Mouse (Mus musculus) erythroblast, embryonic 14.5 days (primary cell): Measurements from ENCODE around the gene Kansl3. TPM values are rescaled to one million over a fixed set of nuclear protein-coding genes. Genes with fewer than 3 reads are reported as not detected.

ENCODE experiments used
- H3K27me3 ChIP-seq: 2 replicates; pipeline ENCODE4 v1.6.1; 2012; ENCODE audit warnings: inconsistent platforms; ENCODE audit not compliant: control insufficient read depth
- H3K36me3 ChIP-seq: 2 replicates; pipeline ENCODE4 v1.6.1; 2012; ENCODE audit warnings: mild to moderate bottlenecking, inconsistent platforms; ENCODE audit not compliant: control insufficient read depth
- H3K4me1 ChIP-seq: 2 replicates; pipeline ENCODE4 v1.6.1; 2012; ENCODE audit warnings: inconsistent platforms; ENCODE audit not compliant: control insufficient read depth
- H3K4me3 ChIP-seq: replicated peaks from 2 replicates; pipeline ENCODE3; 2012; ENCODE audit warnings: moderate library complexity, mild to moderate bottlenecking, inconsistent platforms
- H3K9me3 ChIP-seq: 2 replicates; pipeline ENCODE4 v1.6.1; 2012; ENCODE audit warnings: low read length, inconsistent platforms, mixed read lengths; ENCODE audit not compliant: control insufficient read depth
- GATA1 ChIP-seq: IDR thresholded peaks from 2 replicates; pipeline ENCODE4 v1.6.1; 2012; ENCODE audit warnings: low read length, inconsistent platforms, mixed read lengths
- TAL1 ChIP-seq: IDR thresholded peaks from 3 replicates; pipeline ENCODE4 v1.6.1; 2012; ENCODE audit warnings: low read length, inconsistent platforms, mixed read lengths
- polyA plus RNA-seq: library from polyadenylated mRNA; stranded (reverse); fragments of >175 nt; gene quantifications from 2 replicates; pipeline ENCODE4 v1.2.3, GENCODE M21; 2012

The Kansl3 gene
- polyA plus RNA-seq, 1 experiment, result 1.1 TPM

- TF ChIP-seq TAL1 (no peak), GATA1 (no peak)
- H3K27me3 ChIP-seq, result peaks cover 90% of the 10 kb centered on the region
These were observed 69.3 kb downstream of the Kansl3 start for GRCm38 (mm10) chr1:36299676-36300075.

GRCm38 (mm10) chr1:36299126-36299525 lies 69.9 kb downstream of the Kansl3 start:
- Histone ChIP-seq H3K36me3 (no peaks in the 10 kb centered on the region), H3K9me3 (no peaks in the 10 kb centered on the region), H3K4me1 (no peaks in the 10 kb centered on the region), H3K4me3 (no peak overlapping the region), H3K27me3 (peaks cover 84% of the 10 kb centered on the region)
- TF ChIP-seq TAL1, result no peak
- TF ChIP-seq GATA1, result no peak

More at GRCm38 (mm10) chr1:36299676-36300075, 69.3 kb downstream of the Kansl3 start:
- Histone ChIP-seq H3K9me3 (no peaks in the 10 kb centered on the region), H3K4me1 (no peaks in the 10 kb centered on the region), H3K4me3 (no peak overlapping the region), H3K36me3 (no peaks in the 10 kb centered on the region)

GRCm38 (mm10) chr1:36298107-36298506 lies 70.9 kb downstream of the Kansl3 start:
- Histone ChIP-seq H3K36me3 (no peaks in the 10 kb centered on the region), H3K4me1 (no peaks in the 10 kb centered on the region), H3K4me3 (no peak overlapping the region), H3K27me3 (peaks cover 76% of the 10 kb centered on the region), H3K9me3 (no peaks in the 10 kb centered on the region)
- TF ChIP-seq GATA1 (no peak), TAL1 (no peak)

- Histone ChIP-seq H3K9me3 (no peaks in the 10 kb centered on the region), H3K4me1 (no peaks in the 10 kb centered on the region), H3K27me3 (peaks cover 61% of the 10 kb centered on the region), H3K4me3 (no peak overlapping the region), H3K36me3 (no peaks in the 10 kb centered on the region)
- no peak for TF ChIP-seq TAL1
- no peak for TF ChIP-seq GATA1
These were observed 72.4 kb downstream of the Kansl3 start for GRCm38 (mm10) chr1:36296466-36297149.

GRCm38 (mm10) chr1:36294402-36294801 lies 74.6 kb downstream of the Kansl3 start:
- H3K9me3 ChIP-seq, result no peaks in the 10 kb centered on the region
- TF ChIP-seq GATA1 (no peak), TAL1 (no peak)
- no peaks in the 10 kb centered on the region for H3K4me1 ChIP-seq
- H3K4me3 ChIP-seq, result no peak overlapping the region
- no peaks in the 10 kb centered on the region for H3K36me3 ChIP-seq
- peaks cover 42% of the 10 kb centered on the region for H3K27me3 ChIP-seq

- TF ChIP-seq TAL1 (no peak), GATA1 (no peak)
- Histone ChIP-seq H3K4me3 (no peak overlapping the region), H3K4me1 (no peaks in the 10 kb centered on the region), H3K36me3 (no peaks in the 10 kb centered on the region), H3K27me3 (peaks cover 33% of the 10 kb centered on the region), H3K9me3 (no peaks in the 10 kb centered on the region)
These were observed 75.5 kb downstream of the Kansl3 start for GRCm38 (mm10) chr1:36293470-36293869.

Other genes starting within 250 kb of the Kansl3 start
- 0.18 and 0.27 TPM in 2 replicates for gene Uggt1, start 124.5 kb downstream of the Kansl3 start, polyA plus RNA-seq
- gene Neurl3, start 94.5 kb downstream of the Kansl3 start, polyA plus RNA-seq, result 0.02 and 0.03 TPM in 2 replicates
- gene Arid5a, start 61.4 kb downstream of the Kansl3 start, polyA plus RNA-seq, result 0.18 and 0.29 TPM in 2 replicates
- not detected in 2 replicates for gene Fer1l5, start 3.1 kb upstream of the Kansl3 start, polyA plus RNA-seq
- 0.15 and 0.29 TPM in 2 replicates for gene Lman2l, start 76.1 kb upstream of the Kansl3 start, polyA plus RNA-seq
- 0.25 and 0.27 TPM in 2 replicates for gene Cnnm4, start 102.4 kb upstream of the Kansl3 start, polyA plus RNA-seq
- gene Cnnm3, start 142.7 kb upstream of the Kansl3 start, polyA plus RNA-seq, result 0.87 and 1.0 TPM in 2 replicates
- gene Ankrd23, start 167.7 kb upstream of the Kansl3 start, polyA plus RNA-seq, result 0.11 TPM in 2 replicates
- not detected in 2 replicates for gene Gm42417, start 170.2 kb upstream of the Kansl3 start, polyA plus RNA-seq
- 0.31 and 0.45 TPM in 2 replicates for gene Ankrd39, start 178.3 kb upstream of the Kansl3 start, polyA plus RNA-seq
- 0.01 and 0.02 TPM in 2 replicates for gene Sema4c, start 189.2 kb upstream of the Kansl3 start, polyA plus RNA-seq